Mouse (Mus musculus): ENCODE data around the gene Madd.

DNA sequence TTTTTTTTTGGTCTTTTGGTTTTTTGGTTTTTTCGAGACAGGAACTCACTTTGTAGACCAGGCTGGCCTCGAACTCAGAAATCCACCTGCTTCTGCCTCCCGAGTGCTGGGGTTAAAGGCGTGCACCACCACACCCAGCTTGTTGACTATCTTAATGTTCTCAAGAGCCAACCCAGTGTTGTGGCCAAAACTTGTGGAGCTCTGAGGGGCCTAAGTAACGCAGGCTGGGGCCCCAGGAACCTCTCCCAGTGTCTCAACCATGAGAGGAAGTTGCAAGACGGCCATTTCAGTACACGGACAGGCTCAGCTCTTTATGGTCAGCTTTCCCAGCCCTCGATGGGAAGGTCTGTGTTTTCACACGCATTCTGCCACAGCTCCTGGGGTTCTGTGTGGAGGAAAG lies 94.7 kb downstream of the Madd start:
- no peak for TF ChIP-seq CTCF (IDR thresholded peaks at IDR 0.05; ENCODE audit: insufficient read depth, low read depth, low read length)
- TF ChIP-seq POLR2A (IDR thresholded peaks at IDR 0.05; ENCODE audit: insufficient read depth, low read depth, low read length): no peak
